Mouse (Mus musculus): ENCODE results near the gene Lsm2. TPM values are rescaled to one million over a fixed set of nuclear protein-coding genes. Genes with fewer than 3 reads are reported as not detected.

The Lsm2 gene
- polyA plus RNA-seq, 1 experiment from 2014 or later, result 216 TPM

DNA sequence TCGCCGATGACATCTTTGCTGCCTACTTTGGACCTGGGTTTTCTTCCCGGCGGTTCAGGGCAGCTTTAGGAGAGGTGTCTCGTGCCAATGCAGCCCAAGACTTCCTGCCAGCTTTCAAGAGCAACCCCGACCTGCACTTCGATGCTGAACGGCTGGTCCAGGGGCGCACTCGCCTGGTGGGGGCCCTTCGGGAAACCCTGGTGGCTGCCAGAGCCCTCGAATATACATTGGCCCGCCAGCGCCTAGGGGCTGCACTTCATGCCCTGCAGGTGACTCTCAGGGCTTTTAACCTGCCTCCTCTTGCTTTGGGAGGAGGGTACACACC is 36.0 kb downstream of the Lsm2 start:
- no peak overlapping the region for H3K4me2 ChIP-seq (ENCODE audit: low read length)
- DNase-seq (ENCODE audit: low spot score) (no peak), ATAC-seq (replicated peaks; ENCODE audit: low FRiP score, low TSS enrichment, low read depth) (no peak)
- no peaks in the 10 kb centered on the region for H3K27me3 ChIP-seq (replicated peaks; ENCODE audit: control insufficient read depth, insufficient read depth, low read length)
- no peak overlapping the region for H3K4me3 ChIP-seq (ENCODE audit: low read depth, low read length)
- peaks cover 6% of the 10 kb centered on the region; the same call in 1 of the 2 replicates for H3K4me1 ChIP-seq (replicated peaks; ENCODE audit: control insufficient read depth, insufficient read depth, low read length)
- no peak overlapping the region for H3K9ac ChIP-seq (ENCODE audit: low read length)
- no peak overlapping the region for H3K27ac ChIP-seq (ENCODE audit: low read depth)
- H3K9me3 ChIP-seq (ENCODE audit: control insufficient read depth, low read length), result no peaks in the 10 kb centered on the region
- peaks cover 44% of the 10 kb centered on the region for H3K36me3 ChIP-seq (ENCODE audit: control insufficient read depth, insufficient read depth, low read length)
- 67% methylated on average over 14 of the region's 14 CpGs for WGBS

DNA sequence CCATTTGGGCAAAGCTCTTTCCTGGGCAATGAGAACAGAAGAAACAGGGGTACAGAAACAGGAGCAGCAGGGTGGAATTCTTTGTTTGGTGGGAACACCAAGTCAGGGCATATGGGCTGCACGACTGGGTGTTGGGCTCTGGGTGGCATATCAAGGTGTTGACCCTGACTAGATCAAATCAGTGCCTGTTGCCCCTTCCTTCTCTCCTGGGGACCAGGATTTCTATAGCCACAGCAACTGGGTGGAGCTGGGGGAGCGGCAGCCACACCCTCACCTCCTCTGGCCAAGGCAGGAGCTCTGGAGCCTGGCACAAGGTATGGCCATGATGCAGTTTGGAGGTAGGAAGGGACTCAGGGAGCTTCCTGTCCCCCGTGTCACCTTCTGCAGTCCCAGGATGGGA is 36.5 kb downstream of the Lsm2 start:
- ATAC-seq (replicated peaks; ENCODE audit: low FRiP score, low TSS enrichment, low read depth), result no peak
- peaks cover 6% of the 10 kb centered on the region; the same call in 1 of the 2 replicates for H3K4me1 ChIP-seq (replicated peaks; ENCODE audit: control insufficient read depth, insufficient read depth, low read length)
- 70% methylated on average over 3 of the region's 3 CpGs for WGBS
- H3K4me2 ChIP-seq (ENCODE audit: low read length), result no peak overlapping the region
- no peaks in the 10 kb centered on the region for H3K27me3 ChIP-seq (replicated peaks; ENCODE audit: control insufficient read depth, insufficient read depth, low read length)
- no peak overlapping the region for H3K4me3 ChIP-seq (ENCODE audit: low read depth, low read length)
- H3K27ac ChIP-seq (ENCODE audit: low read depth), result no peak overlapping the region
- H3K9ac ChIP-seq (ENCODE audit: low read length), result no peak overlapping the region
- no peak for DNase-seq (ENCODE audit: low spot score)
- H3K36me3 ChIP-seq (ENCODE audit: control insufficient read depth, insufficient read depth, low read length), result peaks cover 39% of the 10 kb centered on the region
- H3K9me3 ChIP-seq (ENCODE audit: control insufficient read depth, low read length), result no peaks in the 10 kb centered on the region

DNA sequence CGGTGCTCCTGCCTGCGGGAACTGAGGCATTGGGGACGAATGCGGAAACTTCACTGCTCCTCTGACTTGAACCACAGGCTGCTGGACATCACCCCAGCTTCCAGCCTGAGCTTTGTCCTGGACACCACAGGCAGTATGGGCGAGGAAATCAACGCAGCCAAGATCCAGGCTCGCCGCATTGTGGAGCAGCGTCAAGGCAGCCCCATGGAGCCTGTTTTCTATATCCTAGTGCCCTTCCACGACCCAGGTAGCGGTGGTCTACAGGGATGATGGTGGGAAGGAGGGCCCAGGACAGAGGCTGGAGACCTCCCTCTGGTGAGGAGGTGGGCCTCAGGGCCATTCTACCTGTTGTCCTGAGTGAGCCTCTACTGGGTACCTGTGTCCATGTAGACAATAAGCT is 38.2 kb downstream of the Lsm2 start:
- ATAC-seq (replicated peaks; ENCODE audit: low FRiP score, low TSS enrichment, low read depth) (no peak), DNase-seq (ENCODE audit: low spot score) (no peak)
- WGBS, result 75% methylated on average over 11 of the region's 11 CpGs
- H3K27ac ChIP-seq (ENCODE audit: low read depth), result no peak overlapping the region
- no peaks in the 10 kb centered on the region for H3K27me3 ChIP-seq (replicated peaks; ENCODE audit: control insufficient read depth, insufficient read depth, low read length)
- no peak overlapping the region for H3K9ac ChIP-seq (ENCODE audit: low read length)
- no peak overlapping the region for H3K4me2 ChIP-seq (ENCODE audit: low read length)
- peaks cover 22% of the 10 kb centered on the region for H3K36me3 ChIP-seq (ENCODE audit: control insufficient read depth, insufficient read depth, low read length)
- no peaks in the 10 kb centered on the region for H3K9me3 ChIP-seq (ENCODE audit: control insufficient read depth, low read length)
- H3K4me3 ChIP-seq (ENCODE audit: low read depth, low read length), result no peak overlapping the region
- H3K4me1 ChIP-seq (replicated peaks; ENCODE audit: control insufficient read depth, insufficient read depth, low read length), result peaks cover 10% of the 10 kb centered on the region; the same call in 1 of the 2 replicates

DNA sequence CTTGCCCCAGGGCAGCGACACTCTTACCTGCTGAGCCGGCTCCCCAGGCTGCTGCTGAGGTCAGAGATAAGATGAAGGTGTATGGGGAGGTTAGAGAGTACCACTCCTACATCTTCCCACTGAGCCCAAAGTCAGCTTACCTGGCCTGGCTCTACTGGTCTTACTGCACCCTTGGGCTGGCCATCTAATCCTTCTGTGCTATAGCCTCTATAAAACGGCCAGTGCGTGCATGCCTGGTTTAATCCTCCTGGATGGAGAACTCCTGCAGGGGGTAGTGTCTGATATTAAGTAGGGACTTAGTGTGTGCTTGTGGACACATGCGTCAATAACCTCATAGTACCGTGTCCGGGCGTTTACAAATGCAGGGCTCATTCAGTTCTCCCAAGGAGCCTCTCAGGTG is 38.9 kb downstream of the Lsm2 start:
- DNase-seq (ENCODE audit: low spot score) (no peak), ATAC-seq (replicated peaks; ENCODE audit: low FRiP score, low TSS enrichment, low read depth) (no peak)
- Histone ChIP-seq H3K27ac (ENCODE audit: low read depth) (no peak overlapping the region), H3K4me3 (ENCODE audit: low read depth, low read length) (no peak overlapping the region), H3K27me3 (replicated peaks; ENCODE audit: control insufficient read depth, insufficient read depth, low read length) (no peaks in the 10 kb centered on the region), H3K36me3 (ENCODE audit: control insufficient read depth, insufficient read depth, low read length) (peaks cover 15% of the 10 kb centered on the region), H3K9me3 (ENCODE audit: control insufficient read depth, low read length) (no peaks in the 10 kb centered on the region), H3K4me2 (ENCODE audit: low read length) (no peak overlapping the region), H3K4me1 (replicated peaks; ENCODE audit: control insufficient read depth, insufficient read depth, low read length) (peaks cover 10% of the 10 kb centered on the region; the same call in 1 of the 2 replicates), H3K9ac (ENCODE audit: low read length) (no peak overlapping the region)
- WGBS, result 85% methylated on average over 8 of the region's 8 CpGs

DNA sequence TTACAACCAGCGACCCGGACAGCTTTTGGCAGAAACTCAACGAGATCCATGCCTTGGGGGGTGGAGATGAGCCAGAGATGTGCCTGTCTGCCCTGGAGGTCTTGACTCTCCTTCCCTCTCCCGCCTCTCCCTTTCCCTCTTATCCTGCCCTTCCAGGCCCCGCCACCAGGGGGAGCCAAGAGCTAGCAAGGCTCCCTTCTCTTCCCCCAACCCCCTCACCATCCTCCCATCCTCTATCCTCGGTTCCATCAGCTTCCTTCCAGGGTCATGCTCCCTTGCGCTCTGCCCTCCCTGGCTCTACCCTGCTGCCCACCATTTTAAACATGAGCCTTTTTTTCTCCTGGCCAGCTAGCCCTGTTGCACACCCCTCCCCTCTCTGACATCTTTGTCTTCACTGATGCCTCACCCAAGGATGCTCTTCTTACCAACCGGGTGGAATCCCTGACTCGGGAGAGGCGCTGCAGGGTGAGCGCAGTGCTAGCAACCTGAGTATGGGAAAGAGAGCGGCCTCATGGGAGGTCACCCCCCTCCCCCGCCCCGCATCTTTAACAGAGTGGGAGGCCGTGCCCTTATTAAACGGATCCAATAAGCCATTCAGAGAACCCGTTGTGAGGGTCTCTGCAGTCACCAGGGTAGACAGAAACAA is 39.6 kb downstream of the Lsm2 start:
- peak overlapping the region; percentile 15; the same call in 1 of the 2 replicates for H3K4me2 ChIP-seq (ENCODE audit: low read length)
- H3K9me3 ChIP-seq (ENCODE audit: control insufficient read depth, low read length), result no peaks in the 10 kb centered on the region
- peak; percentile 97 for DNase-seq (ENCODE audit: low spot score)
- H3K27me3 ChIP-seq (replicated peaks; ENCODE audit: control insufficient read depth, insufficient read depth, low read length), result no peaks in the 10 kb centered on the region
- no peak overlapping the region for H3K9ac ChIP-seq (ENCODE audit: low read length)
- whole genome bisulfite sequencing, result 13% methylated on average over 17 of the region's 17 CpGs
- no peak overlapping the region for H3K4me3 ChIP-seq (ENCODE audit: low read depth, low read length)
- peaks cover 8% of the 10 kb centered on the region; the same call in 1 of the 2 replicates for H3K36me3 ChIP-seq (ENCODE audit: control insufficient read depth, insufficient read depth, low read length)
- peaks cover 10% of the 10 kb centered on the region; the same call in 1 of the 2 replicates for H3K4me1 ChIP-seq (replicated peaks; ENCODE audit: control insufficient read depth, insufficient read depth, low read length)
- no peak overlapping the region for H3K27ac ChIP-seq (ENCODE audit: low read depth)
- 0 out of 2 replicates have a peak, but pooled peaks have one; percentile 13 for ATAC-seq (replicated peaks; ENCODE audit: low FRiP score, low TSS enrichment, low read depth)

DNA sequence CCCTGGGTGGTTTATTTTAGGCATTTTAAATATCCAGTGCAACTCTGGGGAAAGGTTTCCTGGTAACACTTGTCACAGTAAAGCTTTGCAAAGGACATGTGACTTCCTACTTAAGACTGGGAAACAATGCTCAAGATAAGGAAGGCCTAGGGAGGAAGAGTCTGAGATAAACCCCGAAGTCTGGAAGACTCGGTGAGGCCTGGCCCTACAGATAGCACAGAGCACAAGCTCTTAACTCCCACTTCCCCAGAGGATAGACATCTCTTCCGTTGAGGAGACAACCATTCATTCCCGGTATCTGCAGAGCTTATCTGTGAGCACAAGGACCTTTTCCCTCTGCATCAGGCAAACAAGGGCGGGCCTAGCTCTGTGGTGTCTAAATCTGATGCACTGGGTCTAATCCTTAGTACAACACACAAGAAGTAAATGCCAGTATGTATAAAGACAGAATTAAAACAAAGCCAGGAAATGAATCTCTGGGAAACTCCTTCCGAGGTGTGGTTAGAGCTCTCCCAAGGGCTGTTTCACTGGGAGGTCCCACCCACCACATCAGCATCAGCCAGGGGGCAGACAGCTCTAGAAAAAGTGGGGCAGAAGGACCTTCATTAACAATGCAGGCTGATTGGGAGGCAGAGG is 40.3 kb downstream of the Lsm2 start:
- WGBS, result 37% methylated on average over 6 of the region's 6 CpGs
- H3K9ac ChIP-seq (ENCODE audit: low read length), result no peak overlapping the region
- H3K4me2 ChIP-seq (ENCODE audit: low read length), result no peak overlapping the region
- H3K4me3 ChIP-seq (ENCODE audit: low read depth, low read length), result no peak overlapping the region
- peaks cover 10% of the 10 kb centered on the region; the same call in 1 of the 2 replicates for H3K4me1 ChIP-seq (replicated peaks; ENCODE audit: control insufficient read depth, insufficient read depth, low read length)
- 0 out of 2 replicates have a peak, but pooled peaks cover 2% of the 10 kb centered on the region for H3K36me3 ChIP-seq (ENCODE audit: control insufficient read depth, insufficient read depth, low read length)
- DNase-seq (ENCODE audit: low spot score) (no peak), ATAC-seq (replicated peaks; ENCODE audit: low FRiP score, low TSS enrichment, low read depth) (no peak)
- no peaks in the 10 kb centered on the region for H3K9me3 ChIP-seq (ENCODE audit: control insufficient read depth, low read length)
- no peaks in the 10 kb centered on the region for H3K27me3 ChIP-seq (replicated peaks; ENCODE audit: control insufficient read depth, insufficient read depth, low read length)
- H3K27ac ChIP-seq (ENCODE audit: low read depth), result peak overlapping the region; percentile 40; the same call in 1 of the 2 replicates

- DNase-seq (ENCODE audit: low spot score), result no peak
- no peak overlapping the region for H3K9ac ChIP-seq (ENCODE audit: low read length)
- ATAC-seq (replicated peaks; ENCODE audit: low FRiP score, low TSS enrichment, low read depth), result no peak
- WGBS, result 92% methylated on average over 8 of the region's 8 CpGs
- H3K4me3 ChIP-seq (ENCODE audit: low read depth, low read length), result no peak overlapping the region
- H3K4me1 ChIP-seq (replicated peaks; ENCODE audit: control insufficient read depth, insufficient read depth, low read length), result peaks cover 16% of the 10 kb centered on the region; the same call in 1 of the 2 replicates
- H3K27ac ChIP-seq (ENCODE audit: low read depth), result no peak overlapping the region; the same call in 1 of the 2 replicates
- H3K27me3 ChIP-seq (replicated peaks; ENCODE audit: control insufficient read depth, insufficient read depth, low read length), result no peaks in the 10 kb centered on the region
- no peaks in the 10 kb centered on the region for H3K36me3 ChIP-seq (ENCODE audit: control insufficient read depth, insufficient read depth, low read length)
- no peak overlapping the region for H3K4me2 ChIP-seq (ENCODE audit: low read length)
- H3K9me3 ChIP-seq (ENCODE audit: control insufficient read depth, low read length), result no peaks in the 10 kb centered on the region
Observed at GRCm38 (mm10) chr17:35022541-35023060, 40.9 kb downstream of the Lsm2 start.

GRCm38 (mm10) chr17:35023221-35023620 is 41.6 kb downstream of the Lsm2 start:
- Histone ChIP-seq H3K4me3 (ENCODE audit: low read depth, low read length) (no peak overlapping the region), H3K27ac (ENCODE audit: low read depth) (no peak overlapping the region), H3K4me2 (ENCODE audit: low read length) (no peak overlapping the region), H3K9me3 (ENCODE audit: control insufficient read depth, low read length) (no peaks in the 10 kb centered on the region), H3K27me3 (replicated peaks; ENCODE audit: control insufficient read depth, insufficient read depth, low read length) (no peaks in the 10 kb centered on the region), H3K9ac (ENCODE audit: low read length) (no peak overlapping the region), H3K4me1 (replicated peaks; ENCODE audit: control insufficient read depth, insufficient read depth, low read length) (peaks cover 20% of the 10 kb centered on the region; the same call in 1 of the 2 replicates), H3K36me3 (ENCODE audit: control insufficient read depth, insufficient read depth, low read length) (no peaks in the 10 kb centered on the region)
- ATAC-seq (replicated peaks; ENCODE audit: low FRiP score, low TSS enrichment, low read depth) (no peak), DNase-seq (ENCODE audit: low spot score) (no peak)
- WGBS, result 76% methylated on average over 5 of the region's 5 CpGs
